Mouse (Mus musculus): ENCODE results near the gene Olfr994. TPM values are rescaled to one million over a fixed set of nuclear protein-coding genes. Genes with fewer than 3 reads are reported as not detected.

Olfr994 gene
- polyA plus RNA-seq (2016; fragmentation: Nextera tagmentation; extraction: Ambion mirVana), result not detected in 2 replicates

- Histone ChIP-seq H3K27ac (no peak within 1 kb of the TSS), H3K4me1 (no peaks in the 10 kb centered on the region), H3K4me3 (no peak within 1 kb of the TSS), H3K9ac (no peak within 1 kb of the TSS), H3K27me3 (replicated peaks) (no peaks in the 10 kb centered on the region), H3K36me3 (no peaks in the 10 kb centered on the region), H3K4me2 (replicated peaks) (no peak within 1 kb of the TSS), H3K9me3 (no peaks in the 10 kb centered on the region)
- ATAC-seq (ENCODE audit: low FRiP score, low read depth), result no peak
- WGBS, result 93% methylated on average over 3 of the region's 3 CpGs
Measured at GRCm38 (mm10) chr2:85436351-85436750, at the start of gene Olfr994. Gene Olfr994, minus strand, starts transcription at chr2:85436451.

- Histone ChIP-seq H3K4me3 (no peak overlapping the region), H3K4me2 (replicated peaks) (no peak overlapping the region), H3K27ac (no peak overlapping the region), H3K9ac (no peak overlapping the region), H3K4me1 (no peaks in the 10 kb centered on the region), H3K9me3 (no peaks in the 10 kb centered on the region), H3K36me3 (no peaks in the 10 kb centered on the region), H3K27me3 (replicated peaks) (no peaks in the 10 kb centered on the region)
- WGBS, result 85% methylated on average over 3 of the region's 3 CpGs
- ATAC-seq (ENCODE audit: low FRiP score, low read depth), result no peak
Measured at GRCm38 (mm10) chr2:85466801-85467325, 30.6 kb upstream of the Olfr994 start.

GRCm38 (mm10) chr2:85443539-85443938 lies 7.3 kb upstream of the Olfr994 start, which contains the start of gene Olfr995:
Gene Olfr995, minus strand, starts transcription at chr2:85443639.
- no peaks in the 10 kb centered on the region for H3K9me3 ChIP-seq
- no peak for ATAC-seq (ENCODE audit: low FRiP score, low read depth)
- no peaks in the 10 kb centered on the region for H3K27me3 ChIP-seq (replicated peaks)
- H3K36me3 ChIP-seq, result no peaks in the 10 kb centered on the region
- H3K4me2 ChIP-seq (replicated peaks), result no peak within 1 kb of the TSS
- H3K9ac ChIP-seq, result no peak within 1 kb of the TSS
- no peak within 1 kb of the TSS for H3K4me3 ChIP-seq
- H3K4me1 ChIP-seq, result no peaks in the 10 kb centered on the region
- WGBS, result 14% methylated on average over 1 of the region's 1 CpGs
- H3K27ac ChIP-seq, result no peak within 1 kb of the TSS

- no peak for ATAC-seq (ENCODE audit: low FRiP score, low read depth)
- no peaks in the 10 kb centered on the region for H3K4me1 ChIP-seq
- no peak overlapping the region for H3K9ac ChIP-seq
- no peaks in the 10 kb centered on the region for H3K9me3 ChIP-seq
- no peak overlapping the region for H3K4me2 ChIP-seq (replicated peaks)
- no peaks in the 10 kb centered on the region for H3K36me3 ChIP-seq
- no peaks in the 10 kb centered on the region for H3K27me3 ChIP-seq (replicated peaks)
- H3K4me3 ChIP-seq, result no peak overlapping the region
- H3K27ac ChIP-seq, result no peak overlapping the region
Measured at GRCm38 (mm10) chr2:85442546-85442945, 6.3 kb upstream of the Olfr994 start.

- Histone ChIP-seq H3K4me1 (no peaks in the 10 kb centered on the region), H3K4me3 (no peak overlapping the region), H3K4me2 (replicated peaks) (no peak overlapping the region), H3K27ac (no peak overlapping the region), H3K9ac (no peak overlapping the region), H3K27me3 (replicated peaks) (no peaks in the 10 kb centered on the region), H3K36me3 (no peaks in the 10 kb centered on the region), H3K9me3 (no peaks in the 10 kb centered on the region)
- no peak for ATAC-seq (ENCODE audit: low FRiP score, low read depth)
- WGBS, result 86% methylated on average over 1 of the region's 1 CpGs
Measured at GRCm38 (mm10) chr2:85425893-85426292, 10.4 kb downstream of the Olfr994 start.

- H3K36me3 ChIP-seq, result no peaks in the 10 kb centered on the region
- H3K27me3 ChIP-seq (replicated peaks), result no peaks in the 10 kb centered on the region
- no peak within 1 kb of the TSS for H3K4me3 ChIP-seq
- no peaks in the 10 kb centered on the region for H3K9me3 ChIP-seq
- no peak within 1 kb of the TSS for H3K9ac ChIP-seq
- no peak within 1 kb of the TSS for H3K27ac ChIP-seq
- no peak for ATAC-seq (ENCODE audit: low FRiP score, low read depth)
- H3K4me2 ChIP-seq (replicated peaks), result no peak within 1 kb of the TSS
- no peaks in the 10 kb centered on the region for H3K4me1 ChIP-seq
Measured at GRCm38 (mm10) chr2:85414777-85415176, 21.5 kb downstream of the Olfr994 start, which contains the start of gene Olfr993. Gene Olfr993, minus strand, starts transcription at chr2:85414877.

- no peak within 1 kb of the TSS for H3K9ac ChIP-seq
- no peaks in the 10 kb centered on the region for H3K4me1 ChIP-seq
- H3K4me3 ChIP-seq, result no peak within 1 kb of the TSS
- ATAC-seq (ENCODE audit: low FRiP score, low read depth), result no peak
- no peaks in the 10 kb centered on the region for H3K36me3 ChIP-seq
- WGBS, result 60% methylated on average over 2 of the region's 2 CpGs
- no peak within 1 kb of the TSS for H3K27ac ChIP-seq
- H3K27me3 ChIP-seq (replicated peaks), result no peaks in the 10 kb centered on the region
- H3K4me2 ChIP-seq (replicated peaks), result no peak within 1 kb of the TSS
- H3K9me3 ChIP-seq, result no peaks in the 10 kb centered on the region
Measured at GRCm38 (mm10) chr2:85409369-85409768, 26.9 kb downstream of the Olfr994 start, which contains the start of gene Olfr992. Gene Olfr992, minus strand, starts transcription at chr2:85409469.

Other genes with a start within 250 kb of the Olfr994 start
- 2.1 and 2.9 TPM in 2 replicates for gene Lrrc55, start 239.3 kb downstream of the Olfr994 start, polyA plus RNA-seq (2016; fragmentation: Nextera tagmentation; extraction: Ambion mirVana)
- not detected in 2 replicates for gene Olfr987, start 97.1 kb downstream of the Olfr994 start, polyA plus RNA-seq (2016; fragmentation: Nextera tagmentation; extraction: Ambion mirVana)
- not detected in 2 replicates for gene Olfr988, start 73.2 kb downstream of the Olfr994 start, polyA plus RNA-seq (2016; fragmentation: Nextera tagmentation; extraction: Ambion mirVana)
- not detected in 2 replicates for gene Olfr992, start 27.0 kb downstream of the Olfr994 start, polyA plus RNA-seq (2016; fragmentation: Nextera tagmentation; extraction: Ambion mirVana)
- not detected in 2 replicates for gene Olfr993, start 21.6 kb downstream of the Olfr994 start, polyA plus RNA-seq (2016; fragmentation: Nextera tagmentation; extraction: Ambion mirVana)
- gene Olfr995, start 7.2 kb upstream of the Olfr994 start, polyA plus RNA-seq (2016; fragmentation: Nextera tagmentation; extraction: Ambion mirVana), result not detected in 2 replicates
- not detected in 2 replicates for gene 4833423E24Rik, start 82.6 kb upstream of the Olfr994 start, polyA plus RNA-seq (2016; fragmentation: Nextera tagmentation; extraction: Ambion mirVana)
- not detected in 2 replicates for gene Olfr996, start 142.8 kb upstream of the Olfr994 start, polyA plus RNA-seq (2016; fragmentation: Nextera tagmentation; extraction: Ambion mirVana)
- not detected in 2 replicates for gene Olfr998, start 152.5 kb upstream of the Olfr994 start, polyA plus RNA-seq (2016; fragmentation: Nextera tagmentation; extraction: Ambion mirVana)
- gene Olfr1000, start 175.5 kb upstream of the Olfr994 start, polyA plus RNA-seq (2016; fragmentation: Nextera tagmentation; extraction: Ambion mirVana), result not detected in 2 replicates
- not detected in 2 replicates for gene Olfr1002, start 214.3 kb upstream of the Olfr994 start, polyA plus RNA-seq (2016; fragmentation: Nextera tagmentation; extraction: Ambion mirVana)
- not detected in 2 replicates for gene Olfr154, start 228.0 kb upstream of the Olfr994 start, polyA plus RNA-seq (2016; fragmentation: Nextera tagmentation; extraction: Ambion mirVana)
- not detected in 2 replicates for gene Olfr1006, start 242.3 kb upstream of the Olfr994 start, polyA plus RNA-seq (2016; fragmentation: Nextera tagmentation; extraction: Ambion mirVana)

Measured in neural tube, embryonic 12.5 days (tissue).